Mouse (Mus musculus) CH12.LX (cell line): ENCODE data around the gene Usp7. TPM values are rescaled to one million over a fixed set of nuclear protein-coding genes. Genes with fewer than 3 reads are reported as not detected.
A peak's percentile ranks its signal among the peaks of the same experiment; 100 is the strongest.

Source experiments
- DNase-seq: peaks from one replicate; pipeline ENCODE4 v3.0.0-alpha.2; 2013; ENCODE audit errors: extremely low read depth
- H3K27ac ChIP-seq: 2 replicates; pipeline ENCODE4 v1.5.1; 2012; ENCODE audit warnings: low read depth, mild to moderate bottlenecking, control low read depth, moderate library complexity; ENCODE audit not compliant: insufficient read depth
- H3K27me3 ChIP-seq: replicated peaks from 2 replicates; pipeline ENCODE3; 2012; ENCODE audit warnings: inconsistent platforms
- H3K36me3 ChIP-seq, 2 experiments: replicated peaks in 1 of 2; 2 replicates each; pipeline versions ENCODE3 to v1.6.1; 2012; ENCODE audit warnings: inconsistent platforms in 1 of 2, low read length in 1 of 2, mild to moderate bottlenecking in 1 of 2, mixed read lengths in 1 of 2, moderate library complexity in 1 of 2; ENCODE audit not compliant: control insufficient read depth in 1 of 2, insufficient read depth in 1 of 2
- H3K4me1 ChIP-seq, 2 experiments: 2 replicates each; pipeline ENCODE4 v1.6.1; 2012; ENCODE audit warnings: inconsistent platforms in 1 of 2, moderate library complexity in 1 of 2; ENCODE audit not compliant: insufficient read depth in 2 of 2, control insufficient read depth in 1 of 2
- H3K4me2 ChIP-seq: 2 replicates; pipeline ENCODE4 v1.6.1; 2012; ENCODE audit warnings: low read depth, mild to moderate bottlenecking, control low read depth; ENCODE audit not compliant: poor library complexity, insufficient read depth, severe bottlenecking
- H3K4me3 ChIP-seq, 3 experiments: fragments of 150-350 bp in 1 of 3; sonication (generic) in 1 of 3; replicated peaks in 1 of 3; 2 replicates each; pipeline versions ENCODE3 to v1.5.1; 2011 to 2012; ENCODE audit warnings: low read depth in 2 of 3, low read length in 2 of 3, mild to moderate bottlenecking in 2 of 3, moderate library complexity in 2 of 3, control low read depth in 1 of 3, improper control_type of control experiment in 1 of 3, inconsistent platforms in 1 of 3, mixed read lengths in 1 of 3; ENCODE audit not compliant: poor library complexity in 1 of 3
- H3K79me2 ChIP-seq: replicated peaks from 2 replicates; pipeline ENCODE4 v1.6.1; 2012; ENCODE audit warnings: mild to moderate bottlenecking, moderate library complexity; ENCODE audit not compliant: control insufficient read depth, poor library complexity, insufficient read depth, severe bottlenecking; ENCODE audit errors: extremely low read depth
- H3K9ac ChIP-seq: 2 replicates; pipeline ENCODE4 v1.6.1; 2012; ENCODE audit warnings: low read depth, mild to moderate bottlenecking, control low read depth, moderate library complexity; ENCODE audit not compliant: insufficient read depth
- H3K9me3 ChIP-seq: replicated peaks from 2 replicates; pipeline ENCODE3; 2012; ENCODE audit warnings: low read length, inconsistent platforms, mixed read lengths
- BHLHE40 ChIP-seq: IDR thresholded peaks from 2 replicates; pipeline ENCODE4 v1.6.1; 2011; ENCODE audit warnings: mild to moderate bottlenecking, low read depth, low read length, improper control_type of control experiment
- GABPA ChIP-seq: IDR thresholded peaks from 2 replicates; pipeline ENCODE4 v1.6.1; 2012; ENCODE audit warnings: low read depth, low read length, improper control_type of control experiment, inconsistent platforms; ENCODE audit not compliant: insufficient replicate concordance
- IRF4 ChIP-seq: IDR thresholded peaks from 2 replicates; pipeline ENCODE4 v1.6.1; 2014; ENCODE audit warnings: low read depth, mild to moderate bottlenecking, inconsistent platforms, low read length, improper control_type of control experiment
- JUN ChIP-seq: IDR thresholded peaks from 2 replicates; pipeline ENCODE4 v1.6.1; 2011; ENCODE audit warnings: low read depth, mild to moderate bottlenecking, low read length, improper control_type of control experiment, moderate library complexity; ENCODE audit not compliant: insufficient read depth
- JUND ChIP-seq: conservative IDR thresholded peaks from 2 replicates; pipeline ENCODE4 v1.6.1; 2011; ENCODE audit warnings: low read depth, low read length, improper control_type of control experiment
- MAFK ChIP-seq: IDR thresholded peaks from 2 replicates; pipeline ENCODE4 v1.6.1; 2011; ENCODE audit warnings: low read length, improper control_type of control experiment; ENCODE audit not compliant: insufficient replicate concordance
- MEF2A ChIP-seq: IDR thresholded peaks from 2 replicates; pipeline ENCODE4 v1.6.1; 2014; ENCODE audit warnings: low read depth, mild to moderate bottlenecking, inconsistent platforms, low read length, improper control_type of control experiment, borderline replicate concordance
- POLR2A ChIP-seq: IDR thresholded peaks from 2 replicates; pipeline ENCODE4 v1.6.1; 2011; ENCODE audit warnings: low read depth, mild to moderate bottlenecking, improper control_type of control experiment, low read length
- POLR2AphosphoS2 ChIP-seq: IDR thresholded peaks from 2 replicates; pipeline ENCODE4 v1.6.1; 2011; ENCODE audit warnings: low read depth, low read length, improper control_type of control experiment
- TCF12 ChIP-seq: IDR thresholded peaks from 2 replicates; pipeline ENCODE4 v1.6.1; 2014; ENCODE audit warnings: low read depth, mild to moderate bottlenecking, inconsistent platforms, low read length, improper control_type of control experiment
- USF2 ChIP-seq: conservative IDR thresholded peaks from 2 replicates; pipeline ENCODE4 v1.6.1; 2011; ENCODE audit warnings: low read depth, low read length, improper control_type of control experiment
- ZKSCAN1 ChIP-seq: IDR thresholded peaks from 2 replicates; pipeline ENCODE4 v1.6.1; 2012; ENCODE audit warnings: low read depth, inconsistent platforms, low read length, improper control_type of control experiment, borderline replicate concordance
- ZMIZ1 ChIP-seq: IDR thresholded peaks from 2 replicates; pipeline ENCODE4 v1.6.1; 2012; ENCODE audit warnings: low read depth, mild to moderate bottlenecking, inconsistent platforms, low read length, improper control_type of control experiment
- ZNF384 ChIP-seq: IDR thresholded peaks from 2 replicates; pipeline ENCODE4 v1.6.1; 2012; ENCODE audit warnings: low read depth, low read length, improper control_type of control experiment, inconsistent platforms
- dilution Hi-C: fragments of 300-500 bp; cut with MboI; formaldehyde crosslinking; loops from 2 replicates; pipeline ENCODE4 v1.14.3; 2020; ENCODE audit warnings: low sequenced_read_pairs; ENCODE audit not compliant: extremely low pct_unique_long_range_greater_than_20kb, extremely low pct_ligation_motif_present
- in situ Hi-C: fragments of 300-500 bp; cut with MboI; formaldehyde crosslinking; loops from 3 replicates; pipeline ENCODE4 v1.14.3; 2019; ENCODE audit warnings: low sequenced_read_pairs, low pct_ligation_motif_present, low pct_unique_long_range_greater_than_20kb, mixed read lengths
- polyA plus RNA-seq: library from polyadenylated mRNA; unstranded; fragments of >175 nt; gene quantifications from 2 replicates; pipeline ENCODE4 v1.2.1, GENCODE M21; 2012; ENCODE audit warnings: low read depth; ENCODE audit not compliant: insufficient read length
- total RNA-seq, 2 experiments: library from RNA; depleted of rRNA; stranded (reverse); fragments of 300-350 nt in 1 of 2; fragments of >200 nt in 1 of 2; gene quantifications; 2 replicates each; pipeline ENCODE4 v1.2.3; 2012 to 2014

Usp7 gene
- total and polyA plus RNA-seq, 3 experiments: 113 to 169 (median 143) TPM

- no peak for DNase-seq
- TF ChIP-seq GABPA (no peak), ZNF384 (no peak), JUN (no peak), IRF4 (no peak), MEF2A (no peak), ZKSCAN1 (no peak), JUND (no peak), USF2 (no peak), MAFK (no peak), TCF12 (no peak)
- TF ChIP-seq, all 38 proteins: peak for 0
- H3K27ac ChIP-seq: no peak overlapping the region
- no peak overlapping the region for H3K9ac ChIP-seq
- H3K4me1 ChIP-seq: no peaks in the 10 kb centered on the region
- in situ Hi-C loops: loop anchor here (5.0 kb wide), 2 partner anchors 80 to 180 kb away; no protein-coding TSS in a partner anchor
- no peak overlapping the region for H3K4me3 ChIP-seq
- H3K36me3 ChIP-seq: peaks cover 49 to 96% of the 10 kb centered on the region in 2 experiments
- no peak overlapping the region for H3K4me2 ChIP-seq
- dilution Hi-C loops: no loop called here
- no peaks in the 10 kb centered on the region for H3K27me3 ChIP-seq
- H3K9me3 ChIP-seq: no peaks in the 10 kb centered on the region
- H3K79me2 ChIP-seq: no peaks in the 10 kb centered on the region
Measured at GRCm38 (mm10) chr16:8687559-8688112, 104.5 kb downstream of the Usp7 start.

- H3K4me1 ChIP-seq: no peaks in the 10 kb centered on the region
- no peak overlapping the region for H3K4me3 ChIP-seq
- TF ChIP-seq BHLHE40 (no peak), POLR2AphosphoS2 (peak; percentile 57; the same call in 1 of the 2 replicates), POLR2A (no peak), ZMIZ1 (0 out of 2 replicates have a peak, but pooled peaks have one; percentile 20), MEF2A (no peak)
- no peak for DNase-seq
- peaks cover 42 to 90% of the 10 kb centered on the region in 2 experiments for H3K36me3 ChIP-seq
- dilution Hi-C loops: no loop called here
- no peaks in the 10 kb centered on the region for H3K79me2 ChIP-seq
- H3K9ac ChIP-seq: no peak overlapping the region
- no peak overlapping the region for H3K27ac ChIP-seq
- in situ Hi-C loops: loop anchor here (5.0 kb wide), 2 partner anchors 80 to 180 kb away; no protein-coding TSS in a partner anchor
- no peak overlapping the region for H3K4me2 ChIP-seq
- no peaks in the 10 kb centered on the region for H3K9me3 ChIP-seq
- H3K27me3 ChIP-seq: no peaks in the 10 kb centered on the region
Measured at GRCm38 (mm10) chr16:8686871-8687535, 105.1 kb downstream of the Usp7 start.
